Mouse (Mus musculus): Measurements from ENCODE around the gene Irgc1. TPM values are rescaled to one million over a fixed set of nuclear protein-coding genes. Genes with fewer than 3 reads are reported as not detected.

The Irgc1 gene
- polyA plus RNA-seq, 1 experiment = not detected

DNA sequence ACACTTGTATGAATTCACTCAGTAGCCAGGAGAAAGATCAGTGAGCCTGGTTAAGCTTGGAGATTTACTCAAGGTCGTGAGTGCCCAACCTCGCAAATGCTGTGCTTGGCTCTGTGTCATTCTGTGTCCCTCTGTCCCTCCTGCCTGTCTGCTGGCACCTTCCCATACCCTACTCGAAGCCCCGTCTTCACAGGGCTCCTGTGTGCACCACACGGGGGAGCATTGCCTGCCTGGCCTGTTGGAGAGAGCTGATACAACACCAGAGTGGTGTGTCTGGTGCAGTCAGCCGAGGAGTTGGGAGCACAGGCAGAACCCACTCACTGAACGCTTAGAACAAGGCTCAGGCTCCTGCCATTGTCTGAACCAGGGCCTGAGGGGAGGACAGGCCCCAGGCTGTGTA lies 30.4 kb downstream of the Irgc1 start:
- peaks cover 68% of the 10 kb centered on the region for H3K36me3 ChIP-seq (ENCODE audit: control insufficient read depth)
- TF ChIP-seq TAL1 (IDR thresholded peaks at IDR 0.05; ENCODE audit: low read length) (no peak), GATA1 (IDR thresholded peaks at IDR 0.05; ENCODE audit: low read length) (no peak)
- H3K4me3 ChIP-seq (replicated peaks) = no peak overlapping the region
- no peaks in the 10 kb centered on the region for H3K27me3 ChIP-seq (ENCODE audit: control insufficient read depth)
- no peaks in the 10 kb centered on the region; the same call in 1 of the 2 replicates for H3K4me1 ChIP-seq (ENCODE audit: control insufficient read depth)
- H3K9me3 ChIP-seq (ENCODE audit: control insufficient read depth, low read length) = no peaks in the 10 kb centered on the region

GRCm38 (mm10) chr7:24419579-24419978 lies 32.5 kb downstream of the Irgc1 start:
- Histone ChIP-seq H3K4me1 (ENCODE audit: control insufficient read depth) (no peaks in the 10 kb centered on the region), H3K9me3 (ENCODE audit: control insufficient read depth, low read length) (no peaks in the 10 kb centered on the region), H3K27me3 (ENCODE audit: control insufficient read depth) (no peaks in the 10 kb centered on the region), H3K4me3 (replicated peaks) (no peak overlapping the region), H3K36me3 (ENCODE audit: control insufficient read depth) (peaks cover 88% of the 10 kb centered on the region)
- TF ChIP-seq TAL1 (IDR thresholded peaks at IDR 0.05; ENCODE audit: low read length) (no peak), GATA1 (IDR thresholded peaks at IDR 0.05; ENCODE audit: low read length) (no peak)

DNA sequence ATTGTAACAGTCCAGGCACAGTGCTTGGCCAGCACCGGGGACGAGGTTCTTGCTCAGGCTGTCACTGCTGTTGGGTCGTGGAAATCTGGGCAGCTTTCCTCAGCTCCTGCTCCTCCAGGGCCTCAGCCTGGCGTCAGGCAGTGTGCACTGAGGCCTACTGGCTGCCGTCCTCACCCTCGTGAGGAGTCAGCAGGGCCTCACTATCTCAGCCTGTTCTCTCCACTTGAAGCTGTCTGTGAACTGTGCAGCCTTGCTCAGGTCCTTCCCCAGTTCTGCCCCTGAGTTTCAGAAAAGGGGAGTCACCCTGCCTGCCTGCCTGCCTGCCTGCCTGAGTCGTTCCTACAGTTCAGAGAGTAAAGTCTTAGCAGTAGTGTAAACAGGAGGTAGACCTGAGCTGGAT lies 36.8 kb downstream of the Irgc1 start:
- Histone ChIP-seq H3K36me3 (ENCODE audit: control insufficient read depth) (peaks cover 78% of the 10 kb centered on the region), H3K9me3 (ENCODE audit: control insufficient read depth, low read length) (peaks cover 6% of the 10 kb centered on the region; the same call in 1 of the 2 replicates), H3K27me3 (ENCODE audit: control insufficient read depth) (no peaks in the 10 kb centered on the region), H3K4me1 (ENCODE audit: control insufficient read depth) (peaks cover 8% of the 10 kb centered on the region), H3K4me3 (replicated peaks) (no peak overlapping the region)
- TF ChIP-seq GATA1 (IDR thresholded peaks at IDR 0.05; ENCODE audit: low read length) (no peak), TAL1 (IDR thresholded peaks at IDR 0.05; ENCODE audit: low read length) (no peak)

DNA sequence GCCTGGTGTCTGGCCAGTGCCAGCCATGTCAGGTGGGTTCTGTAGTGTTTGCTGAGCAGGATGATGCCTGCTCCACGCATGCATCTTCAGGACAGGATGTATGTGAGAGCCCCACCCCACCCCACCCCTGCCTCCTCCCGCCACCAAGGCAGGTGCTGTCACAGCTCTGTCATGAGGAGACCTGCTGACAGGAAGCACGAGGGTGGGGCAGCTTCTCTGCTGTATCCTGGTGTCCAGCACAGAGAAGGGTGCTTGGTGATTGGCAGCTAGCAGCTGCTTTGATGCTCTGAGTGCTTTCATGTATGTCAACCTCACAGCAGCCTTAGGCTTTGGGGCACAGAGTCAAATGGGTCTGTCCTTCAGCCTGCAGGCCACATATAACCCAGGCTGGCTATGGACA lies 38.5 kb downstream of the Irgc1 start:
- Histone ChIP-seq H3K9me3 (ENCODE audit: control insufficient read depth, low read length) (peaks cover 6% of the 10 kb centered on the region; the same call in 1 of the 2 replicates), H3K36me3 (ENCODE audit: control insufficient read depth) (peaks cover 76% of the 10 kb centered on the region)
- TF ChIP-seq GATA1 (IDR thresholded peaks at IDR 0.05; ENCODE audit: low read length) (no peak), TAL1 (IDR thresholded peaks at IDR 0.05; ENCODE audit: low read length) (no peak)

GRCm38 (mm10) chr7:24410831-24411230 lies 41.3 kb downstream of the Irgc1 start:
- Histone ChIP-seq H3K4me1 (ENCODE audit: control insufficient read depth) (peaks cover 26% of the 10 kb centered on the region), H3K27me3 (ENCODE audit: control insufficient read depth) (no peaks in the 10 kb centered on the region), H3K4me3 (replicated peaks) (no peak overlapping the region), H3K36me3 (ENCODE audit: control insufficient read depth) (peaks cover 83% of the 10 kb centered on the region), H3K9me3 (ENCODE audit: control insufficient read depth, low read length) (peaks cover 6% of the 10 kb centered on the region; the same call in 1 of the 2 replicates)
- TF ChIP-seq TAL1 (IDR thresholded peaks at IDR 0.05; ENCODE audit: low read length) (no peak), GATA1 (IDR thresholded peaks at IDR 0.05; ENCODE audit: low read length) (no peak)

More for the DNA sequence above, 38.5 kb downstream of the Irgc1 start:
- Histone ChIP-seq H3K27me3 (ENCODE audit: control insufficient read depth) (no peaks in the 10 kb centered on the region), H3K4me3 (replicated peaks) (no peak overlapping the region), H3K4me1 (ENCODE audit: control insufficient read depth) (peaks cover 8% of the 10 kb centered on the region)

DNA sequence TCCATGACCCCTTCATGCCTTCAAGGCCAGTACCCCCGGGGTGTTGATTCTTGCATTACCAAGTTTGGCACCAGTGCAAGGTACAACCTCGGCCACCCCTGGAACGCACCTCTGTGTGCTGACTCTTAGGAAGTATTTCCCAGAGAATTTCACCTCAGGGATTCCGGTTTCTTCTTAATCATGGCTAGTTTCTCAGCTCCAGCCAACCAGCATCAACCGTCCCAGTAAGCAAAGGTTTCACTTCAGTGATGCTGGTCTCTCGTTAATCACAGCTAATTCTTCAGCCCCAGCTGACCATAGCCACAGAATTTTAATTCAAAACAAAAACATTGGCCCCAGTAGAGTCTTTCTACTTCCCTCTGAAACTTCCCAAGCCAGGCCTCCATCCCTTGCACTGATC lies 42.0 kb downstream of the Irgc1 start:
- Histone ChIP-seq H3K4me3 (replicated peaks) (no peak overlapping the region), H3K9me3 (ENCODE audit: control insufficient read depth, low read length) (peaks cover 6% of the 10 kb centered on the region; the same call in 1 of the 2 replicates), H3K36me3 (ENCODE audit: control insufficient read depth) (peaks cover 83% of the 10 kb centered on the region), H3K27me3 (ENCODE audit: control insufficient read depth) (no peaks in the 10 kb centered on the region), H3K4me1 (ENCODE audit: control insufficient read depth) (peaks cover 27% of the 10 kb centered on the region)
- no peak for TF ChIP-seq GATA1 (IDR thresholded peaks at IDR 0.05; ENCODE audit: low read length)
- no peak for TF ChIP-seq TAL1 (IDR thresholded peaks at IDR 0.05; ENCODE audit: low read length)

DNA sequence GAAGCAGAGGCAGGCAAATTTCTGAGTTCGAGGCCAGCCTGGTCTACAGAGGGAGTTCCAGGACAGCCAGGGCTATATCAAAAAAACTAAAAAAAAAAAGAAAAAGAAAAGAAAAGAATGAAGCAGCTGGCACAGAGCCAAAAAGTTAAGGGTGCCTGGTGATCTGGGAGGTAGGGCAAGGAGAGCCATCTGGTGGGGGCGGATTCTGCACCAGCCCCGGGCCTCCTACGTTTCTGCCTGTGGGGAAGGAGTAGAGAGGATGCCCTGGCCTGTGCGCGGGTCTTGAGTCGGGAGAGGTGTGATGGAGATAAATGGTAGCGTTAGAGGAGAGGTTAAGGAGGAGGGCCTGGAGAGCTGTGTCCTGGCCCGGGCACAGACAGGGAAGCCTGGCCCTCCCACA lies 43.9 kb downstream of the Irgc1 start:
- H3K9me3 ChIP-seq (ENCODE audit: control insufficient read depth, low read length) = peaks cover 9% of the 10 kb centered on the region; the same call in 1 of the 2 replicates
- peaks cover 41% of the 10 kb centered on the region for H3K4me1 ChIP-seq (ENCODE audit: control insufficient read depth)
- TF ChIP-seq TAL1 (IDR thresholded peaks at IDR 0.05; ENCODE audit: low read length) (no peak), GATA1 (IDR thresholded peaks at IDR 0.05; ENCODE audit: low read length) (no peak)
- H3K27me3 ChIP-seq (ENCODE audit: control insufficient read depth) = no peaks in the 10 kb centered on the region
- no peak overlapping the region for H3K4me3 ChIP-seq (replicated peaks)
- H3K36me3 ChIP-seq (ENCODE audit: control insufficient read depth) = peaks cover 86% of the 10 kb centered on the region

DNA sequence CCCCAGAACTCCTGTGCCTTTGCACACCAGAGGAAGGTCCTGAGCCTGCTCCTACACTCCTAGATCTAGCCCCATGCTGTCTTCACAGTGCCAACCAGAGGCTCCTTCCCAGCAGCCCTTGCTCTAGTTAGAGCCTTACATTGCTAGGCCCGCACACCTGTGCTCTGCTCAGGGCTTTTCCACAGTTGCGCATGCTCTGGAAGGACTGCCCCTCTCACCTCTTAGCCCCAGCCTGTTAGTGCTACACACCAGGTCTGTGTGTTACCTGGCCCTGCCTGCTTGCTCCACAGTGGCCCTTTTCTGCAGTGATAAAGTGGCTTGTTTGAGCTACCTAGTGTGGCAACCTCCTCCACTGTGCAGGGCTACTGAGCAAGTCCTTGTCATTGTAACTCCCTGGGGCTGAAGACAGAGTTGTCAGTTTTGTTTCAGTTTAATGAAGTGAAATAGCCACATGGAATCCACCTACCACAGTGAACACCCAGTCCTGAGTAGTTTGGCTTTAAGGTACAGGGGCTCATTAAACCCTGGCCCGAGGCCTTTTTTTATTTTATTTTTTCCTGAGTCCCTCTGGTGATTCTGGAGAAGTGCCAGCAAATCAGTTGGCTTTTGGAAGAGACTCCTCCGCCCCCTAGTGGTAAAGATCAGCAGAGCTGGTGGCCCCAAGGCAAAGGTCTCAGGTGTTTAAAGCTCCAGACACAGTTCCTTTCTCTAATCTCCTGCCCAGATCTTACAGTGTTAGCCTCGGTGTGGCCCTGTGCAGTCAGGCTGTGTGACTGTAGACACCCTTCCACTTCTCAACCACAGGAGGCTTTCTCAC lies 45.4 kb downstream of the Irgc1 start:
- Histone ChIP-seq H3K36me3 (ENCODE audit: control insufficient read depth) (peaks cover 88% of the 10 kb centered on the region), H3K27me3 (ENCODE audit: control insufficient read depth) (no peaks in the 10 kb centered on the region), H3K4me3 (replicated peaks) (no peak overlapping the region), H3K4me1 (ENCODE audit: control insufficient read depth) (peaks cover 48% of the 10 kb centered on the region), H3K9me3 (ENCODE audit: control insufficient read depth, low read length) (peaks cover 16% of the 10 kb centered on the region)
- TF ChIP-seq TAL1 (IDR thresholded peaks at IDR 0.05; ENCODE audit: low read length) (no peak), GATA1 (IDR thresholded peaks at IDR 0.05; ENCODE audit: low read length) (peak; percentile 84)

- Histone ChIP-seq H3K4me1 (ENCODE audit: control insufficient read depth) (peaks cover 59% of the 10 kb centered on the region), H3K4me3 (replicated peaks) (no peak overlapping the region), H3K36me3 (ENCODE audit: control insufficient read depth) (peaks cover 92% of the 10 kb centered on the region), H3K9me3 (ENCODE audit: control insufficient read depth, low read length) (peaks cover 16% of the 10 kb centered on the region), H3K27me3 (ENCODE audit: control insufficient read depth) (no peaks in the 10 kb centered on the region)
- TF ChIP-seq TAL1 (IDR thresholded peaks at IDR 0.05; ENCODE audit: low read length) (no peak), GATA1 (IDR thresholded peaks at IDR 0.05; ENCODE audit: low read length) (no peak)
Measured at GRCm38 (mm10) chr7:24405649-24406048, 46.4 kb downstream of the Irgc1 start.

Data from erythroblast, embryonic 14.5 days (primary cell).